Mouse (Mus musculus): ENCODE data around the gene Cpne5.

Cpne5 gene

DNA sequence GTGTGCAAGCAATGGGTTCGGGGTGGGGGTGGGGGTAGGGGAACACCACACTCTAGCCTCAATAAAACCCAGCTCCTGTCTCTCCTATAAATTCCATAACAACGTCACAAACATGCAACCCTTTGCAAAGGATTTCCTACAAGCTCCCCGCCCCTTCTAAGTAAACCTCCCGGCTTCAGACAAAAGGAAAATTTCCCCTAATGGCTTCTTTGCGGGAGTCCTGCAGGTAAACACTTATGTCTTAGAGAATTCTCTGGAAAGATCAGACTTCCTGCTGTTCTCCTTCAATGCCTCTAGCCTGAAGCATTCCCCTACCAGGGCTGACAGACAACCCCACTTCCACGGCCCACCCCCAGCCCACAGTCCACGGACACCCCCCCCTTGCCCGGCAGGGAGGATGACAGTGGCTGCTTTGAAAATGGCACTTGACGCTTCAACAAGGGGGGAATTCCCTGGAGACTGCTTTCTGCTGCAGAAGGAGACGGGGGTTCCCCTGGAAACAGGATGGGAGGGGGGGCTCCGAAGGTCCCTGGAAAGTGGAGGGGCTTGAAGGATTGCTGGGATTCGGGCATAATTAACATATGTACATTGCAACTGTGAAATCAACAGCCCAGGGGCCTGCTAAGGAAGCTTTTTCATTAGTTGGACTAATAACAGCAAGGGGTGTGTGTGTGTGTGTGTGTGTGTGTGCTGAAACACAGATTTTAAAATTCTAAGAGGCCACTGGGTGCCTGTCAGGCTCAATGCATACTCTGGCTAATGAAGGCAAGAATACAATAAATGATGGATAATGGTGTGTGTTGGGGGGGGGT, 24.4 kb downstream of the Cpne5 start:
- in situ Hi-C loops (cut with MboI, MseI), result no loop called here

DNA sequence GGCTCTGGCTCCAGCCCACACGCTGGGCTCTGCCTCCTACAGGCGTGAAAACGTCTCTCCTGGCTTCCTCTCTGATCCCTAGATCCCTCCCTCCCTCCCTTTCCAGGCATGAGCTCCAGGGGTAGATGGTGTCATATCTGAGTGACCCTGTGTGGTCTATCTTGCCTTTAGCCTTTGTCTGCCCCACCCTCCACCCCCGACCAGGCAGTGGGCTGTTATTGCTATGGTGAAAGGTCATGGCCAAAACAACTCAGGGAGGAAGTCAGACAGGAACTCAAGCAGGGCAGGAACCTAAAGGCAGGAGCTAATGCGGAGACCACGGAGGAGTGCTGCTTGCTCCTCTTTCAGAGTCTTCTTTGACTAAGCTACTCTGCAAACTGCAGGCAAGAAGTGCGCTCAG, 26.1 kb downstream of the Cpne5 start:
- in situ Hi-C loops (cut with MboI, MseI), result no loop called here

DNA sequence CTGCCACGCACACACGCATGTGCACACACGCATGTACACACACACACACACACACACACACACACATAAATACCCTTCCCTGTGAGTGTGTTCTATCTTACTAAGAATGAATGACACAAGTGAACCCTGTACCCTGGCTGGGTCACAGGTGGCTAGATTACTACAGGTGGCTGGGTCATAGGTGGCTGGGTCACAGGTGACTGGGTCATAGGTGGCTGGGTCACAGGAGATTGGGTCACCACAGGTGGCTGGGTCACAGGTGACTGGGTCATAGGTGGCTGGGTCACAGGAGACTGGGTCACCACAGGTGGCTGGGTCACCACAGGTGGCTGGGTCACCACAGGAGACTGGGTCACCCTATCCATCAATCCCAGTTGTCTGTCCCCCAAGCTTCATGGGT, 27.9 kb downstream of the Cpne5 start:
- in situ Hi-C loops (cut with MboI, MseI), result no loop called here

DNA sequence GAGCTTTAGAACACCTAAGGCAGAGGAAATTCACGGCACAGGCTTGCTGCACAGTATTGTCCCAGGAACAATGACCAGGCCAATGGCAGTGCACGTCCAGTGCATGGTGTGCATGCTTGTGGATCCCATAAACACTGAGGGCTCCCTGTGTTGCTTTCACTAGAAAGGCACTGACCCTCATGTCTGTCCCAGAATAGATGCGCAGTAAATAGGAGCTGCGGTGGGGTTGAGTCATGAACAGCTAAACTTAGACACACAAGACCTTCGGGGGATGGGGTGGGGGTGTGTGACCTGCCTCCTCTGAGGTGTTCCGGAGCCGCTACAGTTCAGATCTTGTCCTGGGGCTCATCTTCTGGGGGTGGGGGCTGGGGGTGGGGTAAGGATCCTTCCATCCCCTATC, 31.9 kb downstream of the Cpne5 start:
- in situ Hi-C loops (cut with MboI, MseI), result no loop called here

DNA sequence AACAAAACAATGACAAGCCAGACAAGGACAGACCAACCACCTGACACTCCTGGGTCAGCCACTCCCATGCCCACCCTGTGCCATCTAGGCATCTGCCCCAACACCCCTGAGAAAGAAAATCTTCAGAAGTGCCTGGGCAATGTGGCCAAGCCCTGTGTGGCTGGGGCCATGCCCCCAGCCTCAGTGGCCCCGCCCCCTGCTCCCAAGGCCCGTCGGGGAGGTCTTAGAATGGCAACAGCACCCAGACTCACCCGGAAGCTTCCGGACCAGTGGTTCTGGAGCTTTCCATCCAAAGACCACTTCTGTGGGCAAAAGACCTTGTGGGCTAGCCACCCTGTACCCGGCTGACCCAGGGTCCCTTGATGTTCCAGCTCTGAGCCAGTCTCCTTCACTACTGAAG, 35.4 kb downstream of the Cpne5 start:
- in situ Hi-C loops (cut with MboI, MseI), result no loop called here

DNA sequence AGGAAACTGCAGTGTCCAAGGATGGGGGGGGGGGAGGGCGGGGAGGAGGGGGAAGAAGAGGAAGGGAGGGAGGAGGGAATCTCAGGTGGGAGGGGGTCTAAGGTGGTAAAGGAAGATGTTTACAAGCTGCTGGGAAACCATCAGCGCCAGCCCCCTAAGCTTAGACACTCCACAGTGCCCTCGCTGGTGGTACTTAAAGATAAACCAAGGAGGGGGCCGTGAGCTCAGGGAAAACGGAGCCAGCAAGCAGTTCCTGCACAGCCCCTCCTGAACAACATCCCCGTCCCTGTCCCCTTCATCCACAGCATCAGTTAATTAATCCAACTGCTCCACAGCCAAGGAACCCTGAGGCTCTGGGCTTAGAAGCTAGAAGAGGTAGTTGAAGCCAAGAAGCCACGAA, 38.1 kb downstream of the Cpne5 start:
- in situ Hi-C loops (cut with MboI, MseI), result no loop called here

DNA sequence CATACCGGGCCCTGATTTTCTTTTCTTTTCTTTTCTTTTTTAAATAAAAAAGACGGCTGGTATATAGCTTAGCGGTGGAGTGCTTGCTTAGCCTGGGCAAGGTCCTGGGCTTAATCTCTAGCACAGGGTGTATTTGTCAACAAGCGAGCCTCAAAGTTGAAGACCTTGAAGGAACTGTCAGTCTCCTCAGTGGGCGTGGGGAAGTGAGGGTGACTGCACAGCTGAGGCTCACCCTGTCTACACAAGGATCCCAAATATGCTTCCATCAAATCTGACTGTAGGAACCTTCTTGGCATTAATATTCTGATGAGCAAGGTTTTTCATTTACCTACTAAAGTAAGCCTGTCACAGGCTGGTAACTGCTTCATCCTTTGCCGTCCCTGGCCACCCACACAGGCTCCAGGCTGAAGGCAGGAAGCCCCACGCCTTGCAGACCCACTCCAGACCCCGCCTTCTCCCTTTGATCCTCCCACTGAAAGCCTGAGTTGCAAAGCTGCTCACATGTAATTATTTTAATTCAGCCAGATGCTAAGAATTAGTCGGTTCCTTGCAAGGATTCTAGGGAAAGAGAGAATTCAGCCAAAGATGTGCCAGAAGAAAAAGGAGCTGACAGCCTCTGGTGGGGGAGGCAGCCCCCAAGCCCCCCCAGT, 38.7 kb downstream of the Cpne5 start:
- in situ Hi-C loops (cut with MboI, MseI), result no loop called here

DNA sequence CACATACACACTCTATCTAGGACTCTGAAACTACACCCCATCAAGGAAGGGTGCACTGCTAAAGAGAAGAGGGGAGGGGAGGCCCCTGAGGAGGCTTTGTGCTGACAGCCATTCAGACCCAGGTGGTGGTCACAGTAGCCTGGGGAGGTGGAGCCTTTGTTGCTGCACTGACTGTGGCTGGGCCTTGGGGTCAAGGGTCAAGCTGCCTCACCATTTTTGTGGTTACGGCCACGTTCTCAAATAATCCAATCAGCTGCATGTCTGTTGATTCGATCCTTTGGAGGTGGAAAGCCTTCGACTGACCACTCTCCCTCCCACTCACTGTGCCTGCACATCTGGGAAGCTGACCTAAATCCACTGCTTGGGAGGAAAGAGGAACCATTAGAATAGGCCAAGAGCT, 42.4 kb downstream of the Cpne5 start:
- in situ Hi-C loops (cut with MboI, MseI), result no loop called here

DNA sequence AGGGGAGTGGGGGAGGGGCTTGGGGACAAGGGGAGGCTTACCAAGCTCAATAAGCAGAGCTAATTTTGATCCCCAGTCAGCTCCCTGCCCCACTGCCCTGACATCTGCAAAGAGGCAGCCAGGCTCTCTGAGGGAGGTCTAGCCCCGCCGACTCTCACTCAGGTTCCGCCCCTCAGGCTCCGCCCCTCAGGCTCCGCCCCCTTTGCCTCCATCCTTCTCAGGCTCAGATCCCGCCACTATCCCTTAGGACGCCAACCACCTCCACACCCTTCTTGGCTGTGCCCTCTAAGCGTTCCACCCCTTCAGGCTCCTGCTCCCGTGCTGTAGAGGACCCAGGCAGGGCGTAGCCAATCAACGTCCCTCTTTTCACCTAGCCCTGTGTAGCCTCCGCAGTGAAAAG, 49.0 kb downstream of the Cpne5 start:
- in situ Hi-C loops (cut with MboI, MseI), result loop anchor here (10.0 kb wide), 1 partner anchor 56 kb away; no protein-coding TSS in a partner anchor

DNA sequence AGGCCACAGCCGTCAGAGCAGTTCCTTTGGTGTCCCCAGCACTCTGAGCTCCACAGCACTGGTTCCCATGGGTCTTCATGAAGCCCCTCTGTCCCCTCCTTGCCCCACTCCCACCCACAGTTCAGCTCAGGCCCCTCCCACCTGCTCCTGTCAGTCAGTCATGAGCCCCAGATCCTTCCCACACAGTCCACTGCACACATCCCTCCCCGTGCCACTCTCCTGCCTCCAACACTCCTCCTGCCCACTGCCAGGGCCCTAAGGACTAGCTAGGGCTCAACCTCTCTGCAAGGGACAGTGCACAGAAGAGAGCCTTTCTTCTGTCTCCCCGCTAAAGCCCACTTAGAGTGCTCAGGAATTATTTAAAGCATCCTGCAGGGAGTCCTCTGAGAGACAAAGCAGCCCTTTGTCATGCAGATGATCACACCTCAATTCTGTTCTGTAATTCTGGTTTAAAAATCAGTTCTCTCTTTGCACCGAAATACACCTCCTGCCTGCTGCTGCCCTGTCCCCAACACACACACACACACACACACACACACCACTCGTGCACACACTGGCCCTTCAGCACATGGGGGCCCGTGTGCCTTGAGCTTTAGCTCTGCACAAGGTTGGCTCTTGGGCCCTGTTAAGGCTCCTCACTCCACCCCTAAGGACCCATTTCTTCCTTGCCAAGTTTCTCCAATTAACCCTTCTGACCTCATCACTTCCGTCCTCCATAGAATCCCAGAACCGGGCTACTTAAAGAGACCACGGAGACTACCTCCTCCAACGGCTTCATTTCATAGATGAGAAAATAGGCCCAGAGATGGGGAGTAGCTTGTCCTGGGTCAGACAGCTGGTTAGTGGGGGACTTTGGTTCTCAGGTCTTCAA, 50.7 kb downstream of the Cpne5 start:
- in situ Hi-C loops (cut with MboI, MseI), result loop anchor here (10.0 kb wide), 1 partner anchor 58 kb away; no protein-coding TSS in a partner anchor

DNA sequence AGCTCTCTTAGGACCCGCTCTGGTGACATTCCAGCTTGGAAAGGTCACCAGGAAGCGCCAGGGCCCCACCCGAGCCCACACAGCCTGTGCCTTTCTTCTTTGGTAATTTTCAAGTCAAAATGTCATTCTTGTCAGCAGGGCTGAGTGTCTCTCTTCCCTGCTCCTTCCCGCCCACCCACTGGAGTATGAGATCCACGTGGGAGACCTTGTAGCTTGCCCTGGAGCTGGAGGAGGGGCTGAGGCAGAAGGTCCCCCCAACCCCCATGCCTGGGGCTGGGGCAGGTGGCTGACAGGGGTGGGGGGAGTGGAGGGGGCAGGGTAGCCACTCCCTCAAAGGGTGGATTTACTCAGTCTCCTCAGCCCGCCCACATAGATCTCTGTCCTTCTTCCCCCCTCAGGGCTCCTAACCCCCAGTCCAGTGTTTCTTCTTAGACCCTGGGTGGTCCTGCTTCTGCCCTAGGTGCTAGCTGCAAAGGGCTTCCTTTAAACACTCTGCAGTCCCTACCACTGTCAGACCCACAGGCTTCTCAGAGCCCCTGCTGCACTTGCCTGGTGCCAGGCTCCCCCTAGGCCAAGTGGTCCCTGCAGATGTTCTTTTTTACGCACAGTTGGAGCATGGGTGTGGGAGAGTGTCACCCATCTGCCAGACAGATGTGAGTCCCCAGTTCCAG, 52.5 kb downstream of the Cpne5 start:
- in situ Hi-C loops (cut with MboI, MseI), result loop anchor here (10.0 kb wide), 1 partner anchor 59 kb away; no protein-coding TSS in a partner anchor

DNA sequence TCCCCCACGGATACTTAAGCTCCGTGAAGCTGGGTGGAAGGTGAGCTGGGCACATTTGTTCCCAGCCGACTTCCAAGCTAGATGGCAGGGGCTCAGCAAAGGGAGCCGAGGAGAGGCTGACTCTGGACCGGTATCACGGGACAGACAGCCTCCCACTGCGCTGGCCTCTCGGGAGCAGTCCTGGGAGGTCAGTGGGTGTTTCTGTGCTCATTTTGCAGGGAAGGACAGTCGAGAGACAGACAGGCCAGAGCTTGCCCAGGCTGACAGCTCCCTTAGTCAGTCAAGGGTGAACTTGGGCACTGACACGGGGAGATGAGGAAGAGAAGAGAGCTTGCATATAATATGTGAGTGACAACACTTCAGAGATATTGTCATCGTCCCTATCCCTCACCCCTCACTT, 54.8 kb downstream of the Cpne5 start:
- in situ Hi-C loops (cut with MboI, MseI), result loop anchor here (10.0 kb wide), 1 partner anchor 62 kb away; no protein-coding TSS in a partner anchor

DNA sequence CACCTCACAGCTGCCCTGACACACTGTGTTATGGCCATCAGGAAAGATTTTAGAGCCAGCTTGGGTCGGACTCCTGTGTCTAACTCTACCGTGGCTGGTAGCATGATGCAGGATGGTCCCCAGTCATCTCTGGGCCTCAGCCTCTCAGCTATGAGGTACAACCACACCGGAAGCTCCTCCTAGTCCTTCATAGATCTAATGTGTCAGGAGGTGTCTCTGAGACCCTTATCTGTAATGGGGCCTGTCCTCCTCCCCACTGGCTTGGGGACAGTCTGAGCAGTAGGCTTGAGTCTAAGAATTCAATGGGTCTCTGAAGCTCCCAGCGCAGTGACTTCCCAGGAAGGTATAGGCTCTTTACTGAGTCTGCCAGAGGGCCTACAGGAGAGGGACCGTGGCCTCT, 56.2 kb downstream of the Cpne5 start:
- in situ Hi-C loops (cut with MboI, MseI), result loop anchor here (10.0 kb wide), 1 partner anchor 63 kb away; no protein-coding TSS in a partner anchor

DNA sequence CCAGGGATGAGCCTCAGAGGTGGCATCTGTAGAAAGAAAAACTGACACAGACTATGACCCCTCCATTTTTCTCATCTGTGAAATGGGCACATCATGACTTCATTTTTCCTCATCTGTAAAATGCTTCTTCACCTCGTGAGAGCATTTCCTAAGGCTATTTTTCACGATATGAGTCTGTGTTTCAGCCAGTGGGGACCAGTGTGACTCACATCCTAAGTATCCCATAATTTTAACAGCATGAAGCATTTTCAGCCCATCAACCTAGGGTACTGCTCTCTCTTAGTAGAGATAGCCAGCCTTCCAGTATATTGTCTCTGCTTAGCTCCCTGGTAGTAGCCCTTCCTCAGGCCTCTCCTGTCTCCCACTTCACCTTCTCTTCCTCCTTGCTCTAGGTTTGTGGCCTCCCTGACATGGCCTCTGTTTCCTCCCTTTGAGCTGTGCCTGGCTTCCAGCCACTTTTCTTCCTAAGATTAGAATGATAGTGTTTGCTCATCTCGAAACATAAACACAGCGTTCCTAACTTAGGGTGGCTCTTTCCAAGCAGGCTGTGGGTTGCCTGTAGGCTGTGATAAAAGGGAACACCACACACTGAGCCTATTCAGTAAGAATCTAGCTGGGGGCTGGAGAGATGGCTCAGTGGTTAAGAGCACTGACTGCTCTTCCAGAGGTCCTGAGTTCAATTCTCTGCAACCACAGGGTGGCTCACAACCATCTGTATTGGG, 57.4 kb downstream of the Cpne5 start:
- in situ Hi-C loops (cut with MboI, MseI), result loop anchor here (10.0 kb wide), 1 partner anchor 64 kb away; no protein-coding TSS in a partner anchor

DNA sequence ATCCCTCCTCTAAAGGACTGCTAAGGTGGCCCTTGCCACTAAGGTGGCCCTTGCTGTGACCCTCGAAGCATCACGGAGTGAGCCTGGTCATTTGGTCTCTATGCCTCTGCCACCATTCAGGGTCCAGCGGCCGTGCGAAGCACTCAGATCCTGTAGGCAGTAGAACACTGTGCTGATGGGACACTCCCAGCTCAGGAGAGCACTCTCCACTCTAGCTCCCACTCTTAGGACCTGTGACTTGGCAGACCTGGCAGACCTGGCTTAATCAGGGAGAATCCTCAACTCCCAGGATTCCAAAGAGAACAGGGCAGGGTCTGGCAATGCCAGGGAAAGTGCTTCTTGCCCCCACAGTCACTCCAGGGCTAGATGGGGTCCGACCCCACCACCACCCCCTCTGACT, 58.0 kb downstream of the Cpne5 start:
- in situ Hi-C loops (cut with MboI, MseI), result loop anchor here (10.0 kb wide), 1 partner anchor 65 kb away; no protein-coding TSS in a partner anchor

DNA sequence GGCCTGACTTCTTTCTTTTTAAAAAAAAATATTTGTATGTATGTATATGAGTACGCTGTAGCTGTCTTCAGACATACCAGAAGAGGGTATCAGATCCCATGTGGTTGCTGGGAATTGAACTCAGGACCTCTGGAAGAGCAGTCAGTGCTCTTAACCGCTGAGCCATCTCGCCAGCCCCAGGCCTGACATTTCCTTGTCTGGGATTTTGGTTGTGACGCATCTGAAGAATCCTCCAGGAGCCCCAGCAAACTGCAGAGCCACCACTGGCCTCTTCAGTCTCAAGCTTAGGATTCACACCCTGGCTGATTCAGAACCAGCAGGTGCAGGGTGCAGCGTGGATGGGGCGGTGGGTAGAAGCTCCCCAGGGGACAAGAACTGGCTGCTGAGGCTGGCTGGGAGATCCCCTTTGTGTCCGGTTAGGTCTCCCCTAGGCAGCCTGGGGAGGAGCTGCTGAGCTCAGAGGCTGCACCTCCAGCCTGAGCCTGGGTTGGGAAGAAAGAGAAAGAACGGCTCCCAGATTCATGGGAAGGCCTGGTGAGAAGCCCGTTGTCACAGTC, 59.4 kb downstream of the Cpne5 start:
- in situ Hi-C loops (cut with MboI, MseI), result no loop called here

DNA sequence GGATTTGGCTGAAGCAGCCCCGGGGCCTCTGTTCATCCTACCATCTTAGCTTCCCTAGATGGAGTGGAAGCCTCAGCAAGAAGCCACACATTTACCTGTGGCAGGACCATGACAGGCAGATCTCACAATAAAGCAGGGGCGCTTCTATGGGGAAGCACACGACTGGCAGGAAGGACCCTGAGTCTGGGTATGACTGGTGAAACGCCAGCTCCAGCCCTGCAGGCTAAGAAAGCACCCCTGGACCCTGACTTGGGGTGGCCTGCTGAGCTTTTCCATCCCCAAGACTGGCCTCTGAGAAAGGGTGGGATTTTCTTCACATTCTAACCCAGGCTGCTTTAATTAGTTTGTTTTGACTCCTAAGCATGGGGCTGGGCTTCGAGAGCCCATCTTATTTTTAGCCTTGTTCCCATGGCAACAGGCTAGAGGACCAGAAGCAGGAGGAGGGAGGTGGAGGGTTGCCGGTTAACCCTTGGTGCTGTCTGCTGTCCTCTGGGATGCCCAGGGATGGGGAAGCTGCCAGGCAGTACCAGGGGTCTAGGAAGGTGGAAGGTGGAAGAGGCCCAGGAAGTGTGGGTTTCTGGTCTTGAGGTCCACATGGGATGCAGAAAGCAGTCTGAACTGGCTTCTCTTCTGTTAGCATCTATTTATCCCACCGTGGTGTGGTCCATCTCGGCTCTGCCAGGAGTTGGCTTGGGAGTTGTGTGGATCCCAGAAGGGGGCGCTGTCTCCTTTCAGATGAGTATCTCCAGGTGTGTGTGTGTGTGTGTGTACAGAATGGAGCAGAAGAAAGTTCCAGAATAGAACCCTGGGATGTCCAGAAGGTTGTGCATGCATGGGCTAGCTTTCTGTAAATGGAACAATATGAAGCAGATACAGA, 61.3 kb downstream of the Cpne5 start:
- in situ Hi-C loops (cut with MboI, MseI), result no loop called here

DNA sequence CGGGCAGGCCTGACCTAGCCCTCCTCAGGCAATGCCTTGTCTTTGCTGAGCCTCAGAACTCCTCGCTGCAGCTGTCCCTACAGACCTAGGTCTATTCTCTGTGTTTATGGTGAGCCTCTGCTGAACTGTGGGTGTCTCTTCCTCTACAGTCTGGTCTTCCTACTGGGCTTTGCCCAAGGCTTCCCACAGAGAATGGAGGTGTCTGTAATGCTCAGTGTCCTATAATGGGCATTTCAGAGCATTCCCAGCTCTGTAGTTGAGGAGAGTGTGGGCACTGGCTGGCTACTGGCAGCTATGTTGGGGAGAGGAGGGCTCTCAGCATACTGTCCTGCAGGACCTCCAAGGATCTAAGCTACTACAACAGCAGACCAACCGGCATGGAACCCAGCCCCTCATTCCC, 62.3 kb downstream of the Cpne5 start:
- in situ Hi-C loops (cut with MboI, MseI), result no loop called here

DNA sequence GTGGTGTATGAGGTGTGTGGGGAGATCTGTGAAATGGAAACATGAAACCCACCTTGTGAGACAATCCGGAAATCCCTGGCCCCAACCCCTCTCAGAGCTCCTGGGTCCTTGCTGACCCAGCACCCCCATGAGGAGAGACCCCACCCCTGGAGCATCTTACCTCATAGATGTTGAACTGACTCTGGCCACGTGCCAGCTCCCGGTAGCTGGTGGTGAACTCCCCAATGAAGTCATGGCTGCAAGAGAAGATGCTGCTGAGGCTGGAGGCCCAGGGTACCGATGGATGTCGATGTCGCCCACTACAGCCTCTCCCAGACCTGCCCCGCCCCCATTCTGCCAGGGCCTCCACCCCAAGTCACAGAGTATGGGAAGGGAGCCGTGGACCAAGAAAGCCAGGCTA, 64.8 kb downstream of the Cpne5 start:
- in situ Hi-C loops (cut with MboI, MseI), result loop anchor here (5.0 kb wide), 1 partner anchor 126 kb away; no protein-coding TSS in a partner anchor

Data from regulatory T cell (primary cell).